Mouse (Mus musculus) left cerebral cortex, adult 2 months (tissue): ENCODE results near the gene Gm10718. TPM values are rescaled to one million over a fixed set of nuclear protein-coding genes. Genes with fewer than 3 reads are reported as not detected.
"Not testable (repeated sequence)": the region's sequence is repeated elsewhere in the genome, so short reads cannot be mapped to it uniquely, and the experiment has no call there.

Source experiments
- DNase-seq, 2 experiments: peaks; one replicate each; pipeline ENCODE4 v3.0.0; 2021 to 2022; ENCODE audit warnings: low spot score in 2 of 2, mixed read lengths in 1 of 2; ENCODE audit errors: extremely low spot score in 1 of 2
- H3K27ac ChIP-seq: fragments of 200-600 bp; 2 replicates; pipeline ENCODE4 v1.8.1; 2022
- H3K4me3 ChIP-seq: fragments of 200-600 bp; 2 replicates; pipeline ENCODE4 v1.8.1; 2022
- intact Hi-C: fragments of 180-260 bp; cut with DNase I; formaldehyde crosslinking; loops from one replicate; pipeline ENCODE4 v1.15.1; 2025
- total RNA-seq, 2 experiments: library from RNA; stranded (reverse); gene quantifications; 2 replicates each; pipeline ENCODE4 v1.2.3; 2021

Gene Gm10718
- total RNA-seq, 2 experiments from 2014 or later: 1.8 TPM; not detected in 1

DNA sequence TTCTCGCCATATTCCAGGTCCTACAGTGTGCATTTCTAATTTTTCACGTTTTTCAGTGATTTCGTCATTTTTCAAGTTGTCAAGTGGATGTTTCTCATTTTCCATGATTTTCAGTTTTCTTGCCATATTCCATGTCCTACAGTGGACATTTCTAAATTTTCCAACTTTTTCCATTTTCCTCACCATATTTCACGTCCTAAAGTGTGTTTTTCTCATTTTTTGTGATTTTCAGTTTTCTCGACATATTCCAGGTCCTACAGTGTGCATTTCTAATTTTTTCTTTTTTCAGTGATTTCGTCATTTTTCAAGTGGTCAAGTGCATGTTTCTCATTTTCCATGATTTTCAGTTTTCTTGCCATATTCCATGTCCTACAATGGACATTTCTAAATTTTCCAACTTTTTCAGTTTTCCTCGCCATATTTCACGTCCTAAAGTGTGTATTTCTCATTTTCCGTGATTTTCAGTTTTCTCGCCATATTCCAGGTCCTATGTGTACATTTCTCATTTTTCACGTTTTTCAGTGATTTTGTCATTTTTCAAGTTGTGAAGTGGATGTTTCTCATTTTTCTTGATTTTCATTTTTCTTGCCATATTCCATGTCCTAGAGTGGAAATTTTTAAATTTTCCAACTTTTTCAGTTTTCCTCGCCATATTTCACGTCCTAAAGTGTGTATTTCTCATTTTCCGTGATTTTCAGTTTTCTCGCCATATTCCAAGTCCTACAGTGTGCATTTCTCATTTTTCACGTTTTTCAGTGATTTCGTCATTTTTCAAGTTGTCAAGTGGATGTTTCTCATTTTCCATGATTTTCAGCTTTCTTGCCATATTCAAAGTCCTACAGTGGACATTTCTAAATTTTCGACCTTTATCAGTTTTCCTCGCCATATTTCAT is 3.3 kb upstream of the Gm10718 start:
- intact Hi-C loops: not testable (repeated sequence)

DNA sequence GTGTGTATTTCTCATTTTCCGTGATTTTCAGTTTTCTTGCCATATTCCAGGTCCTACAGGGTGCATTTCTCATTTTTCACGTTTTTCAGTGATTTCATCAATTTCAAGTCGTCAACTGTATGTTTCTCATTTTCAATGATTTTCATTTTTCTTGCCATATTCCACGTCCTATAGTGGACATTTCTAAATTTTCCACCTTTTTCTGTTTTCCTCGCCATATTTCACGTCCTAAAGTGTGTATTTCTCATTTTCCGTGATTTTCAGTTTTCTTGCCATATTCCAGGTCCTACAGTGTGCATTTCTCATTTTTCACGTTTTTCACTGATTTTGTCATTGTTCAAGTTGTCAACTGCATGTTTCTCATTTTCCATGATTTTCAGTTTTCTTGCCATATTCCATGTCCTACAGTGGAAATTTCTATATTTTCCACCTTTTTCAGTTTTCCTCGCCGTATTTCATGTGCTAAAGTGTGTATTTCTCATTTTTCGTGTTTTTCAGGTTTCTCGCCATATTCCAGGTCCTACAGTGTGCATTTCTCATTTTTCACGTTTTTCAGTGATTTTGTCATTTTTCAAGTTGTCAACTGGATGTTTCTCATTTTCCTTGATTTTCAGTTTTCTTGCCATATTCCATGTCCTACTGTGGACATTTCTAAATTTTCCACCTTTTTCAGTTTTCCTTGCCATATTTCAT is 885 bp upstream of the Gm10718 start:
- peak; percentile 63 to 80 for DNase-seq
- H3K4me3 ChIP-seq, H3K27ac ChIP-seq, intact Hi-C loops: not testable (repeated sequence)

More for the DNA sequence above, 3.3 kb upstream of the Gm10718 start:
- not testable (repeated sequence) for H3K4me3 ChIP-seq, H3K27ac ChIP-seq
- peak; percentile 37 to 82 for DNase-seq

GRCm38 (mm10) chr9:3023985-3024648 is 770 bp downstream of the Gm10718 start:
- DNase-seq: peak; percentile 72 to 78
- intact Hi-C loops, H3K4me3 ChIP-seq, H3K27ac ChIP-seq: not testable (repeated sequence)

GRCm38 (mm10) chr9:3024912-3025467 is 1.6 kb downstream of the Gm10718 start, which contains the start of gene Gm10717:
TSS of gene Gm10717 (plus strand) at chr9:3025417.
- intact Hi-C loops, H3K27ac ChIP-seq, H3K4me3 ChIP-seq: not testable (repeated sequence)
- DNase-seq: peak; percentile 26 to 61

DNA sequence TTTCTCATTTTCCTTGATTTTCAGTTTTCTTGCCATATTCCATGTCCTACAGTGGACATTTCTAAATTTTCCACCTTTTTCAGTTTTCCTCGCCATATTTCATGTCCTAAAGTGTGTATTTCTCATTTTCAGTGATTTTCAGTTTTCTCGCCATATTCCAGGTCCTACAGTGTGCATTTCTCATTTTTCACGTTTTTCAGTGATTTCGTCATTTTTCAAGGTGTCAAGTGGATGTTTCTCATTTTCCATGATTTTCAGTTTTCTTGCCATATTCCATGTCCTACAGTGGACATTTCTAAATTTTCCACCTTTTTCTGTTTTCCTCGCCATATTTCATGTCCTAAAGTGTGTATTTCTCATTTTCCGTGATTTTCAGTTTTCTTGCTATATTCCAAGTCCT is 2.3 kb downstream of the Gm10718 start:
- intact Hi-C loops, H3K4me3 ChIP-seq, H3K27ac ChIP-seq: not testable (repeated sequence)
- DNase-seq: peak; percentile 70 to 76

DNA sequence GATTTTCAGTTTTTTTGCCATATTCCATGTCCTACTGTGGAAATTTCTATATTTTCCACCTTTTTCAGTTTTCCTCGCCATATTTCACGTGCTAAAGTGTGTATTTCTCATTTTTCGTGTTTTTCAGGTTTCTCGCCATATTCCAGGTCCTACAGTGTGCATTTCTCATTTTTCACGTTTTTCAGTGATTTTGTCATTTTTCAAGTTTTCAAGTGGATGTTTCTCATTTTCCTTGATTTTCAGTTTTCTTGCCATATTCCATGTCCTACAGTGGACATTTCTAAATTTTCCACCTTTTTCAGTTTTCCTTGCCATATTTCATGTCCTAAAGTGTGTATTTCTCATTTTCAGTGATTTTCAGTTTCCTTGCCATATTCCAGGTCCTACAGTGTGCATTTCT is 2.8 kb downstream of the Gm10718 start:
- H3K27ac ChIP-seq, intact Hi-C loops, DNase-seq, H3K4me3 ChIP-seq: not testable (repeated sequence)

GRCm38 (mm10) chr9:3026741-3027140 is 3.4 kb downstream of the Gm10718 start:
- DNase-seq, intact Hi-C loops, H3K27ac ChIP-seq, H3K4me3 ChIP-seq: not testable (repeated sequence)

GRCm38 (mm10) chr9:3027200-3027599 is 3.9 kb downstream of the Gm10718 start:
- DNase-seq, H3K27ac ChIP-seq, H3K4me3 ChIP-seq, intact Hi-C loops: not testable (repeated sequence)

DNA sequence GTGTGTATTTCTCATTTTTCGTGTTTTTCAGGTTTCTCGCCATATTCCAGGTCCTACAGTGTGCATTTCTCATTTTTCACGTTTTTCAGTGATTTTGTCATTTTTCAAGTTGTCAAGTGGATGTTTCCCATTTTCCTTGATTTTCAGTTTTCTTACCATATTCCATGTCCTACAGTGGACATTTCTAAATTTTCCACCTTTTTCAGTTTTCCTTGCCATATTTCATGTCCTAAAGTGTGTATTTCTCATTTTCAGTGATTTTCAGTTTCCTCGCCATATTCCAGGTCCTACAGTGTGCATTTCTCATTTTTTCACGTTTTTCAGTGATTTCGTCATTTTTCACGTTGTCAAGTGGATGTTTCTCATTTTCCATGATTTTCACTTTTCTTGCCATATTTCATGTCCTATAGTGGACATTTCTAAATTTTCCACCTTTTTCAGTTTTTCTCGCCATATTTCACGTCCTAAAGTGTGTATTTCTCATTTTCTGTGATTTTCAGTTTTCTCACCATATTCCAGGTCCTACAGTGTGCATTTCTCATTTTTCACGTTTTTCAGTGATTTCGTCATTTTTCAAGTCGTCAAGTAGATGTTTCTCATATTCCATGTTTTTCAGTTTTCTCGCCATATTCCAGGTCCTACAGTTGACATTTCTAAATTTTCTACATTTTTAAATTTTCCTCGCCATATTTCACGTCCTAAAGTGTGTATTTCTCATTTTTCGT is 6.1 kb downstream of the Gm10718 start:
- DNase-seq: peak in 1 of 2 experiments; percentile 33
- H3K27ac ChIP-seq, intact Hi-C loops, H3K4me3 ChIP-seq: not testable (repeated sequence)

DNA sequence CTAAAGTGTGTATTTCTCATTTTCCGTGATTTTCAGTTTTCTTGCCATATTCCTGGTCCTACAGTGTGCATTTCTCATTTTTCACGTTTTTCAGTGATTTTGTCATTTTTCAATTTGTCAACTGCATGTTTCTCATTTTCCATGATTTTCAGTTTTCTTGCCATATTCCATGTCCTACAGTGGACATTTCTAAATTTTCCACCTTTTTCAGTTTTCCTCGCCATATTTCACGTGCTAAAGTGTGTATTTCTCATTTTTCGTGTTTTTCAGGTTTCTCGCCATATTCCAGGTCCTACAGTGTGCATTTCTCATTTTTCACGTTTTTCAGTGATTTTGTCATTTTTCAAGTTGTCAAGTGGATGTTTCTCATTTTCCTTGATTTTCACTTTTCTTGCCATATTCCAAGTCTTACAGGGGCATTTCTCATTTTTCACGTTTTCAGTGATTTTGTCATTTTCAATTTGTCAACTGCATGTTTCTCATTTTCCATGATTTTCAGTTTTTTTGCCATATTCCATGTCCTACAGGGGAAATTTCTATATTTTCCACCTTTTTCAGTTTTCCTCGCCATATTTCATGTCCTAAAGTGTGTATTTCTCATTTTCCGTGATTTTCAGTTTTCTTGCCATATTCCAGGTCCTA is 7.5 kb downstream of the Gm10718 start:
- H3K27ac ChIP-seq, intact Hi-C loops, H3K4me3 ChIP-seq, DNase-seq: not testable (repeated sequence)

- H3K27ac ChIP-seq, H3K4me3 ChIP-seq, DNase-seq, intact Hi-C loops: not testable (repeated sequence)
Measured at GRCm38 (mm10) chr9:3034299-3034698, 11.0 kb downstream of the Gm10718 start, which contains the start of gene Gm17535. TSS of gene Gm17535 (plus strand) at chr9:3034599.

GRCm38 (mm10) chr9:3036577-3036976 is 13.2 kb downstream of the Gm10718 start, which contains the start of gene Gm10715:
TSS of gene Gm10715 (plus strand) at chr9:3036877.
- H3K4me3 ChIP-seq, DNase-seq, H3K27ac ChIP-seq, intact Hi-C loops: not testable (repeated sequence)

DNA sequence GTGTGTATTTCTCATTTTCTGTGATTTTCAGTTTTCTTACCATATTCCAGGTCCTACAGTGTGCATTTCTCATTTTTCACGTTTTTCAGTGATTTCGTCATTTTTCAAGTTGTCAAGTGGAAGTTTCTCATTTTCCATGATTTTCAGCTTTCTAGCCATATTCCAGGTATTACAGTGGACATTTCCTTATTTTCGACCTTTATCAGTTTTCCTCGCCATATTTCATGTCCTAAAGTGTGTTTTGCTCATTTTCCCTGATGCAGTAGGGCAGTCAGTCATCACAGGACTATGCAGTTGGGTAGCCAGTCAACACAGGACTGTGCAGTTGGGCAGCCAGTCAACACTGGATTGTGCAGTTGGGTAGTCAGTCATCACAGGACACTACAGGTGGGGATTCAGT is 14.8 kb downstream of the Gm10718 start:
- intact Hi-C loops, H3K27ac ChIP-seq, DNase-seq, H3K4me3 ChIP-seq: not testable (repeated sequence)
